Mouse (Mus musculus) adrenal gland, adult 18-20 months (tissue): Measurements from ENCODE around the gene Zfp36l2. TPM values are rescaled to one million over a fixed set of nuclear protein-coding genes. Genes with fewer than 3 reads are reported as not detected.

ENCODE experiments used
- DNase-seq, 2 experiments: peaks; one replicate each; pipeline ENCODE4 v3.0.0; 2021 to 2022; ENCODE audit warnings: low spot score in 2 of 2
- total RNA-seq, 2 experiments: library from RNA; stranded (reverse); gene quantifications; 1 replicate in 1 of 2; 2 replicates in 1 of 2; pipeline ENCODE4 v1.2.3; 2021

Zfp36l2 gene
- total RNA-seq, 2 experiments from 2014 or later, result 51.2 to 89.3 TPM

DNA sequence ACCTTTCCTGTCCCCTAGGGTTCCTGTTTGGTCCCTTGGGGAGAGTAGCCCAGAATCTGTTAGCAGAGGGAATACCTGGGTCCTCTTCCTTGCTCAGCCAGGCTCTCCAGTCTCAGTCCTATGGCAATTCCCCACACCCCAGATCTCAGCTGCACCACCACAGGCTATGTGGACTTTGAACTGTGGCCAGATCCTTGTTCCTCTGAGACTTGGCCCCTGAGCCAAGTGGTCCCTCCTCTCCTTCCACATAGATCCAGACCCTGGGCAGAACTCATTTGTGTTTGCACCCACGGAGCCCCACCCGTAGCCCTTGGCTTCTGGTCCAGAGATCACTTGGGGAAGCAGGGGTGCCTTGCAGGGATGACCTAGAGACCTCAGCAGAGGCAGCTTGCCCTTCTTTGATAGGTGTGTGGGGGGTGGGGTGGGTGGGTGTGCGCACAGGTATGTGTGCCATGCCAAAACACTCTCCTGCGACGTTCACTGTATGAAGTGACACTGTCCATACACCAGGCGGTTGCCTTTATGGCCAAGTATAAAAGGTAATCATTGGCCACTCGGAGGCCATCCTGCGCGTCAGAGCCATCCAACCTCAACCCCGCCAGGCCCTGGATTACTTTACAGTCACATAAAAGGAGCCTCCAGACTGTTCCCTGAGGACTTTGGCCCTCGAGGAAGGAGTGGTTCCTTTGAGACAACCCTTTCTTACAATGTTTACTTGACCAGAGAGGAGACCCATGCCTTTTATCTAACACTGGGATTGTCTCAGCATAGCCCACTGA is 50.2 kb downstream of the Zfp36l2 start:
- no peak for DNase-seq

DNA sequence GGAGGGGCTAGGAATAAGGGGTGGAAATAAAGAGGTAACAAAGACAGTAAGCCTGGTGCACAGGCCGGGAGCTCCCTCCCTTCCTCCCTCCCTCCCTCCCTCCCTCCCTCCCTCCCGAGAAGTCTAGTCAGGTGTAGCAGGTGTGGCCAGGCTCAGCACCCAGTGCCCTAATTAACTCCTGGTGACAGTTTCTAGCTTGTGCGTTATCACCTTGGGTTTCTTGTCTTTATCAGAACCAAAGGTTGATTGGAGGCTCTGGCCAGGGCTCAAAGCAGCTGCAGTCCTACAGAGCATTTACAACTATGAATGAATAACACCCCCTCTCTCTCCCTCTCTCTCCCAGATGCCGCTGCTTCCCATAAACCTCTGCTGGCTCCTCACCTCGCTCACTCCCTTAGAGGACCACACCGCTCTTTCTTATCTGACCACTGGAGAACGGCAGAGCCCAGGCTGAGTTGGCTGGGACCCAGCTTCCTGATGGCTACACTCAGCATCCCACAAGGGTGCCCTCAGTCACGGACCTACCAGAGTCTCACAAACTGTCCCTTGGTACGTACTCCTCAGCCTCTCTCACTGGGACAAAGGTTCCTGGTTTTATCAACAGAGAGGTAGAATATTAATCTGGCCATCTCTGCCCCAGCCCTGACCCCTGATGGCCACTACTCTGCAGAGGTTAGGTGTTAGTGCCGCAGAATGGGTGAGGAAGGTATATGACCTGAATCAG is 50.9 kb downstream of the Zfp36l2 start:
- DNase-seq, result no peak

DNA sequence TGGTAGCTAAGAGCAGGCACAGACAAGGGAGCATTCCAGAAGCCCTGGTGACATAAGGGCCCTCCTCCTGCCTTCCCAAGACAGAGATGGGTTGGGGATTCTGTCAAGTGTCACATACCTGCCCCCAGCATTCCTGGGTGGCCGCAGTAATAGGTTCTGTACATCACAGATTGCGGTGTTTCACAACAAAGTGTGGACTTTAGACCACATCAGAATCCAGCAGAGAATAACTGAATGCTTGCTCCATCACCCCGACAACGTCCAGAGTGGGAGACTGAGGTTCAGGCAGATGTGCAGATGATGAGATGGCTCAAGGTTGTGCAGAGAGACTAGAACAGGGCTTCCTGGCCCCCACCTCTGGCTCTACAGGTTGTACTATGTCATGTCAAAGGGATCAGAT is 51.5 kb downstream of the Zfp36l2 start:
- no peak for DNase-seq

DNA sequence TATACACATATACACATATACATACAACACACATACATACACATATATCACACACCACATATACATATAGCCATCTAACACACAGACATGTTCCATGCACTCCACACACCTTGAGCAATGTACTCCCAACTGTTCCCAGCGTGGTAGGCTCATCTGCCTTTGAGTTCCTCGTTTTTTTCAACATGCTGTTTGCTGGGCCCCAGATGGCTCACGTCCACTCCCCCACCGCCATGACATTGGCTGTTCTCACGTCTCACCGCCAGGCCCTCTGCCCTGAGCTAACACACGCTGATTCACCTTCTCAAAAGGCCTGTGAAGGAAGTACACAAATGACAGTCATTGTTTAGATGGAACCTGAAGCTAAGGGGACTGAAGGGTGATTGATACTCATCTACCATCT is 52.5 kb downstream of the Zfp36l2 start:
- DNase-seq, result no peak
